Mouse (Mus musculus): Measurements from ENCODE around the gene Gm17693.
"Not testable (repeated sequence)": the region's sequence is repeated elsewhere in the genome, so short reads cannot be mapped to it uniquely, and the experiment has no call there.

The Gm17693 gene

GRCm38 (mm10) chrX:125705144-125705543 lies at the start of gene Gm17693:
Gene Gm17693 (plus strand): TSS chrX:125705444.
- not testable (repeated sequence) for DNase-seq (ENCODE audit: low spot score)

Data from testis, postnatal 14 days (tissue).